Mouse (Mus musculus): Measurements from ENCODE around the gene Heg1. TPM values are rescaled to one million over a fixed set of nuclear protein-coding genes. Genes with fewer than 3 reads are reported as not detected.

The Heg1 gene
- total RNA-seq, 2 experiments from 2014 or later: 81.5 to 84.5 TPM

GRCm38 (mm10) chr16:33768491-33769278 is 84.5 kb downstream of the Heg1 start:
- no peak for DNase-seq (ENCODE audit: low spot score in 2 of 2)

- no peak for DNase-seq (ENCODE audit: low spot score in 2 of 2)
Measured at GRCm38 (mm10) chr16:33769848-33770247, 85.7 kb downstream of the Heg1 start.

- DNase-seq (ENCODE audit: low spot score in 2 of 2): no peak
Measured at GRCm38 (mm10) chr16:33770778-33771454, 86.7 kb downstream of the Heg1 start.

- DNase-seq (ENCODE audit: low spot score in 2 of 2): no peak
Measured at GRCm38 (mm10) chr16:33772809-33773208, 88.6 kb downstream of the Heg1 start.

- no peak for DNase-seq (ENCODE audit: low spot score in 2 of 2)
Measured at GRCm38 (mm10) chr16:33774972-33775371, 90.8 kb downstream of the Heg1 start.

GRCm38 (mm10) chr16:33775733-33776335 is 91.7 kb downstream of the Heg1 start:
- DNase-seq (ENCODE audit: low spot score in 2 of 2): no peak

- DNase-seq (ENCODE audit: low spot score in 2 of 2): no peak
Measured at GRCm38 (mm10) chr16:33776766-33777529, 92.8 kb downstream of the Heg1 start.

GRCm38 (mm10) chr16:33777607-33778006 is 93.4 kb downstream of the Heg1 start:
- DNase-seq (ENCODE audit: low spot score in 2 of 2): no peak

- no peak for DNase-seq (ENCODE audit: low spot score in 2 of 2)
Measured at GRCm38 (mm10) chr16:33781789-33782728, 97.9 kb downstream of the Heg1 start.

GRCm38 (mm10) chr16:33782729-33783091 is 98.5 kb downstream of the Heg1 start:
- no peak for DNase-seq (ENCODE audit: low spot score in 2 of 2)

GRCm38 (mm10) chr16:33784547-33784946 is 100.4 kb downstream of the Heg1 start:
- DNase-seq (ENCODE audit: low spot score in 2 of 2): no peak

GRCm38 (mm10) chr16:33785092-33785704 is 101.0 kb downstream of the Heg1 start:
- no peak for DNase-seq (ENCODE audit: low spot score in 2 of 2)

- no peak for DNase-seq (ENCODE audit: low spot score in 2 of 2)
Measured at GRCm38 (mm10) chr16:33786657-33787390, 102.7 kb downstream of the Heg1 start.

- DNase-seq (ENCODE audit: low spot score in 2 of 2): no peak
Measured at GRCm38 (mm10) chr16:33793846-33794791, 109.9 kb downstream of the Heg1 start, which contains the start of gene Muc13. Muc13 (plus strand) TSS chr16:33794037.

GRCm38 (mm10) chr16:33795106-33795505 is 110.9 kb downstream of the Heg1 start:
- DNase-seq (ENCODE audit: low spot score in 2 of 2): no peak

GRCm38 (mm10) chr16:33795887-33796286 is 111.7 kb downstream of the Heg1 start:
- no peak for DNase-seq (ENCODE audit: low spot score in 2 of 2)

- DNase-seq (ENCODE audit: low spot score in 2 of 2): no peak
Measured at GRCm38 (mm10) chr16:33796756-33797155, 112.6 kb downstream of the Heg1 start.

- peak; percentile 14 to 21 for DNase-seq (ENCODE audit: low spot score in 2 of 2)
Measured at GRCm38 (mm10) chr16:33797860-33798259, 113.7 kb downstream of the Heg1 start.

All from adrenal gland, postnatal 4 days (tissue).